19 mouse cellular contexts compared by ENCODE assay signal in genomic region chr13:88651036-88651435, GRCm38 (mm10).
DNase-seq lines count a peak whose midpoint lies in the region; ATAC-seq and TF ChIP-seq lines count a peak whose summit lies in the region.
"Had no signal": no experiment of that assay in that cellular context is flagged by ENCODE, and none has a peak within 500 bp of the region (broad histone marks: within the 10 kb centered on the region; RNA-seq: fewer than 3 reads in every experiment).

No protein-coding gene starts in this region.

- no peak for TF ChIP-seq CTCF in midbrain, postnatal 0 days (IDR thresholded peaks at IDR 0.05)
- TF ChIP-seq CTCF in left cerebral cortex, adult 2 months (IDR thresholded peaks at IDR 0.05): no peak

- no peaks in the 10 kb centered on the region for H3K27me3 ChIP-seq in forebrain, embryonic 15.5 days
- H3K27me3 ChIP-seq in forebrain, embryonic 11.5 days (ENCODE audit: control insufficient read depth, insufficient read depth, low read length): no peaks in the 10 kb centered on the region
- no peaks in the 10 kb centered on the region for H3K27me3 ChIP-seq in hindbrain, embryonic 13.5 days
- H3K27me3 ChIP-seq in hindbrain, embryonic 14.5 days (ENCODE audit: control insufficient read depth, insufficient read depth, low read length): no peaks in the 10 kb centered on the region
- H3K27me3 ChIP-seq in midbrain, embryonic 13.5 days: no peaks in the 10 kb centered on the region
- no peaks in the 10 kb centered on the region for H3K27me3 ChIP-seq in midbrain, postnatal 0 days (ENCODE audit: insufficient read depth, low read length)
- no peaks in the 10 kb centered on the region for H3K27me3 ChIP-seq in midbrain, embryonic 16.5 days (ENCODE audit: control insufficient read depth, insufficient read depth, low read depth, low read length)
- H3K27me3 ChIP-seq: heart, embryonic 15.5 days had no signal

- no peak overlapping the region for H3K4me2 ChIP-seq in forebrain, embryonic 15.5 days (replicated peaks)
- H3K4me2 ChIP-seq in forebrain, embryonic 11.5 days (ENCODE audit: low read depth, low read length, severe bottlenecking): no peak overlapping the region
- H3K4me2 ChIP-seq in hindbrain, embryonic 13.5 days: no peak overlapping the region
- H3K4me2 ChIP-seq in hindbrain, embryonic 14.5 days (replicated peaks): no peak overlapping the region
- H3K4me2 ChIP-seq in midbrain, embryonic 13.5 days (replicated peaks): no peak overlapping the region
- no peak overlapping the region for H3K4me2 ChIP-seq in midbrain, postnatal 0 days (ENCODE audit: low read depth, low read length, poor library complexity, severe bottlenecking)
- H3K4me2 ChIP-seq in midbrain, embryonic 16.5 days (ENCODE audit: low read length): no peak overlapping the region
- H3K4me2 ChIP-seq: heart, embryonic 11.5 days; heart, embryonic 15.5 days had no signal

- ATAC-seq in forebrain, embryonic 15.5 days (replicated peaks): no peak; the same call in 1 of the 2 replicates
- no peak for ATAC-seq in forebrain, embryonic 11.5 days (replicated peaks; ENCODE audit: low FRiP score)
- ATAC-seq in hindbrain, embryonic 13.5 days (ENCODE audit: low FRiP score): no peak
- no peak for ATAC-seq in hindbrain, embryonic 14.5 days (ENCODE audit: low FRiP score)
- 0 out of 2 replicates have a peak, but pooled peaks have one; percentile 17 for ATAC-seq in midbrain, embryonic 13.5 days
- ATAC-seq in midbrain, postnatal 0 days (ENCODE audit: low FRiP score): no peak
- ATAC-seq in midbrain, embryonic 16.5 days: peak; percentile 39; the same call in 1 of the 2 replicates
- ATAC-seq: forebrain, embryonic 14.5 days; intestine, embryonic 16.5 days had no signal

- no peak overlapping the region for H3K4me3 ChIP-seq in forebrain, embryonic 15.5 days
- H3K4me3 ChIP-seq in forebrain, embryonic 11.5 days (ENCODE audit: low read depth, low read length): no peak overlapping the region
- no peak overlapping the region for H3K4me3 ChIP-seq in hindbrain, embryonic 13.5 days
- no peak overlapping the region for H3K4me3 ChIP-seq in hindbrain, embryonic 14.5 days (replicated peaks; ENCODE audit: low read length)
- H3K4me3 ChIP-seq in midbrain, embryonic 13.5 days (replicated peaks): no peak overlapping the region
- H3K4me3 ChIP-seq in midbrain, postnatal 0 days (ENCODE audit: low read depth, low read length): no peak overlapping the region
- H3K4me3 ChIP-seq in midbrain, embryonic 16.5 days (ENCODE audit: low read depth, low read length): no peak overlapping the region
- no peak overlapping the region for H3K4me3 ChIP-seq in left cerebral cortex, adult 2 months
- H3K4me3 ChIP-seq: heart, adult 2 months; heart, embryonic 15.5 days had no signal

- no peaks in the 10 kb centered on the region for H3K36me3 ChIP-seq in forebrain, embryonic 15.5 days
- no peaks in the 10 kb centered on the region for H3K36me3 ChIP-seq in forebrain, embryonic 11.5 days (ENCODE audit: control insufficient read depth, insufficient read depth, low read length)
- no peaks in the 10 kb centered on the region for H3K36me3 ChIP-seq in hindbrain, embryonic 13.5 days
- no peaks in the 10 kb centered on the region for H3K36me3 ChIP-seq in hindbrain, embryonic 14.5 days (replicated peaks; ENCODE audit: control insufficient read depth, insufficient read depth)
- no peaks in the 10 kb centered on the region for H3K36me3 ChIP-seq in midbrain, embryonic 13.5 days
- no peaks in the 10 kb centered on the region for H3K36me3 ChIP-seq in midbrain, postnatal 0 days (ENCODE audit: insufficient read depth, low read length)
- H3K36me3 ChIP-seq in midbrain, embryonic 16.5 days (ENCODE audit: control insufficient read depth, insufficient read depth, low read length): no peaks in the 10 kb centered on the region
- H3K36me3 ChIP-seq: heart, embryonic 15.5 days had no signal

- no peak overlapping the region for H3K9ac ChIP-seq in forebrain, embryonic 15.5 days (replicated peaks)
- H3K9ac ChIP-seq in forebrain, embryonic 11.5 days (ENCODE audit: low read length): no peak overlapping the region
- no peak overlapping the region for H3K9ac ChIP-seq in hindbrain, embryonic 13.5 days
- H3K9ac ChIP-seq in hindbrain, embryonic 14.5 days: no peak overlapping the region
- no peak overlapping the region for H3K9ac ChIP-seq in midbrain, embryonic 13.5 days (replicated peaks)
- H3K9ac ChIP-seq in midbrain, postnatal 0 days (replicated peaks; ENCODE audit: low read length, poor library complexity, severe bottlenecking): no peak overlapping the region
- no peak overlapping the region for H3K9ac ChIP-seq in midbrain, embryonic 16.5 days (ENCODE audit: low read depth, low read length)
- H3K9ac ChIP-seq: heart, embryonic 15.5 days had no signal

- WGBS in forebrain, embryonic 15.5 days: 39% methylated on average over 2 of the region's 2 CpGs
- whole genome bisulfite sequencing in forebrain, embryonic 11.5 days: 68% methylated on average over 2 of the region's 2 CpGs
- WGBS in hindbrain, embryonic 13.5 days: 48% methylated on average over 2 of the region's 2 CpGs
- 36% methylated on average over 2 of the region's 2 CpGs for WGBS in hindbrain, embryonic 14.5 days
- 44% methylated on average over 2 of the region's 2 CpGs for WGBS in midbrain, embryonic 13.5 days
- WGBS in midbrain, postnatal 0 days: 40% methylated on average over 2 of the region's 2 CpGs
- WGBS in midbrain, embryonic 16.5 days: 39% methylated on average over 2 of the region's 2 CpGs

- peak overlapping the region; percentile 54 for H3K27ac ChIP-seq in forebrain, embryonic 15.5 days (replicated peaks)
- no peak overlapping the region for H3K27ac ChIP-seq in forebrain, embryonic 11.5 days (ENCODE audit: low read depth, low read length)
- peak overlapping the region; percentile 23; the same call in 1 of the 2 replicates for H3K27ac ChIP-seq in hindbrain, embryonic 13.5 days
- H3K27ac ChIP-seq in hindbrain, embryonic 14.5 days: no peak overlapping the region
- no peak overlapping the region for H3K27ac ChIP-seq in midbrain, embryonic 13.5 days
- H3K27ac ChIP-seq in midbrain, postnatal 0 days (ENCODE audit: low read depth, low read length): no peak overlapping the region
- no peak overlapping the region for H3K27ac ChIP-seq in midbrain, embryonic 16.5 days (ENCODE audit: low read length)
- H3K27ac ChIP-seq in left cerebral cortex, adult 2 months: no peak overlapping the region
- H3K27ac ChIP-seq: heart, adult 2 months; heart, embryonic 15.5 days had no signal

- H3K9me3 ChIP-seq in forebrain, embryonic 15.5 days: no peaks in the 10 kb centered on the region
- no peaks in the 10 kb centered on the region for H3K9me3 ChIP-seq in forebrain, embryonic 11.5 days (ENCODE audit: control insufficient read depth, low read length)
- H3K9me3 ChIP-seq in hindbrain, embryonic 13.5 days: no peaks in the 10 kb centered on the region
- H3K9me3 ChIP-seq in hindbrain, embryonic 14.5 days (ENCODE audit: control insufficient read depth, low read length): no peaks in the 10 kb centered on the region
- no peaks in the 10 kb centered on the region for H3K9me3 ChIP-seq in midbrain, embryonic 13.5 days
- no peaks in the 10 kb centered on the region for H3K9me3 ChIP-seq in midbrain, postnatal 0 days (ENCODE audit: low read length)
- H3K9me3 ChIP-seq in midbrain, embryonic 16.5 days (replicated peaks; ENCODE audit: control insufficient read depth, low read length, poor library complexity, severe bottlenecking): no peaks in the 10 kb centered on the region
- H3K9me3 ChIP-seq: heart, embryonic 15.5 days had no signal

- H3K4me1 ChIP-seq in forebrain, embryonic 15.5 days: 0 out of 2 replicates have a peak, but pooled peaks cover 3% of the 10 kb centered on the region
- no peaks in the 10 kb centered on the region for H3K4me1 ChIP-seq in forebrain, embryonic 11.5 days (replicated peaks; ENCODE audit: control insufficient read depth, insufficient read depth, low read length)
- peaks cover 7% of the 10 kb centered on the region; the same call in 1 of the 2 replicates for H3K4me1 ChIP-seq in hindbrain, embryonic 13.5 days (replicated peaks)
- no peaks in the 10 kb centered on the region for H3K4me1 ChIP-seq in hindbrain, embryonic 14.5 days (replicated peaks; ENCODE audit: control insufficient read depth, insufficient read depth, low read length)
- H3K4me1 ChIP-seq in midbrain, embryonic 13.5 days (replicated peaks): no peaks in the 10 kb centered on the region
- H3K4me1 ChIP-seq in midbrain, postnatal 0 days (ENCODE audit: insufficient read depth, low read length): no peaks in the 10 kb centered on the region
- H3K4me1 ChIP-seq in midbrain, embryonic 16.5 days (ENCODE audit: control insufficient read depth, insufficient read depth, low read length): peaks cover 2% of the 10 kb centered on the region; the same call in 1 of the 2 replicates
- H3K4me1 ChIP-seq: heart, embryonic 15.5 days had no signal

- no peak for DNase-seq in forebrain, embryonic 11.5 days (ENCODE audit: low spot score)
- DNase-seq in hindbrain, embryonic 14.5 days (ENCODE audit: low spot score): no peak
- no peak for DNase-seq in midbrain, postnatal 0 days (ENCODE audit: low spot score)
- DNase-seq in left cerebral cortex, adult 2 months (ENCODE audit: extremely low spot score in 1 of 2, low spot score in 2 of 2): no peak
- DNase-seq: adrenal gland, postnatal 10 days; cerebellum, adult 11-12 months; cerebellum, adult 9-10 months; cerebellum, postnatal 25 days; gastrocnemius, postnatal 14 days; heart, adult 2 months; heart, postnatal 14 days had no signal

- intact Hi-C loops in left cerebral cortex, adult 2 months (cut with DNase I): no loop called here

Comparison
In these comparisons a context has a peak if more than half of its experiments do, and no peak if none do; other contexts are left out.
1. ATAC-seq: peak in midbrain, embryonic 13.5 days (single experiment) and midbrain, embryonic 16.5 days (single experiment); none in forebrain, embryonic 15.5 days (single experiment), forebrain, embryonic 11.5 days (single experiment), hindbrain, embryonic 13.5 days (single experiment), hindbrain, embryonic 14.5 days (single experiment) and midbrain, postnatal 0 days (single experiment).
2. H3K27ac ChIP-seq: peak in forebrain, embryonic 15.5 days (single experiment) and hindbrain, embryonic 13.5 days (single experiment); none in forebrain, embryonic 11.5 days (single experiment), hindbrain, embryonic 14.5 days (single experiment), midbrain, embryonic 13.5 days (single experiment), midbrain, postnatal 0 days (single experiment), midbrain, embryonic 16.5 days (single experiment) and left cerebral cortex, adult 2 months (single experiment).